Mouse (Mus musculus): Measurements from ENCODE around the gene Leng8.

Leng8 gene

DNA sequence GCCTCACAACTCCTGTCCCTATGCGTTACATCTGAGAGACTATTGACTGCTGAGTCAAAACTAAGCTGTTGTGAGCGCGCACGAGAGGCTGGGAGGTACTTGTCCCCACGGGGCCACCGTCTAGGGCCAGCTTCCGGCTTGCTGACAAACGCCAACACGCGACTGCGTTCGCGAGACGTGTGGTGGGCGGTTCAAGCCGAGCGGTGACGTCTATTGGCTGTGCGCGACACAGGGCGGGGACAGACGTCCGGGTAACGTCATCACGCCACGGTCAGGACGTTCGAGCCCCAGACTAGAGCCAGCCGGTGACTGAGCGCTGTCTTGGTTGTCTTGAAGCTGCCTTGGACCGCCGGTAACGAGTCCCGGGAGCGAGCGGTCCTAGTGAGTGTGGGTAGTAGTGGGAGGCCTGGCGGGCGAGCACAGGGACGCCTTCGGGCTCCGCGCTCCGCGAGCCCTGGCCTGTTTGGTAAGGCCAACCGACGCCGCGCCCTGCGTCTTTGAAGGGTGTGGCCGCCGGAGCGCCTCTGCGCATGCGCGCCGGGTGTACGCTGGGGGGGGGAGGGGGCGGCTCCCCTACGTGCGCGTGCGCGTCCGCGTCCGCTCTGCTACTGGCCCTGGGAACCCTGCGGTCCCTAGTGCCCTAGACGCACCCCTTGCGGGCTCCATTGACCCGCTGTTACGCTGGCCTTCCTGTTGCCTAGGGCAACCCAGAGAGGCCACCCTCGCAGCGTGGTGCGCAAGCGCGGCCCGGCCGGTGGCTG, at the start of gene Leng8:
Leng8 (plus strand) TSS at position 269 of the 761 bp plus-strand sequence.
- peak; percentile 98 for DNase-seq (ENCODE audit: extremely low spot score)

- DNase-seq (ENCODE audit: extremely low spot score) = no peak
Measured at GRCm38 (mm10) chr7:4087238-4087895, 49.5 kb upstream of the Leng8 start.

- DNase-seq (ENCODE audit: extremely low spot score) = no peak
Measured at GRCm38 (mm10) chr7:4087896-4088480, 48.9 kb upstream of the Leng8 start.

DNA sequence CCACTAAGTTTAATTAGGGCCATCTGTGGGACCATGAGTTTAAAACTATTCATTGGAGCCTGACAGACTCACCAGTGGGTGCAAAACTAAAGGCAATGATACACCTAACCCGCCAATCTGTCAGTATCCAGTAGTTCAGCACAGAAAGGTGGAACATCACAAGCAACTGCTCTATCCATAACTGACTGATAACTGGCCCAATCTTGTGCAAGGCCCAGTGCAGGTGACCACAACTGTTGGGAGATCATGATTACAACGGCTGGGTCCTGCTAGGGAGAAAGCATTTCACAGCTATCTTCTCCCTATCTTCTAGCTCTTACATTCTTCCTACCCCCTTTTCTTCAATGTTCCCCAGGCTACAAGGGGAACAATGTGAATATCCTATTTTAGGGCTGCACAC, 48.2 kb upstream of the Leng8 start:
- no peak for DNase-seq (ENCODE audit: extremely low spot score)

DNA sequence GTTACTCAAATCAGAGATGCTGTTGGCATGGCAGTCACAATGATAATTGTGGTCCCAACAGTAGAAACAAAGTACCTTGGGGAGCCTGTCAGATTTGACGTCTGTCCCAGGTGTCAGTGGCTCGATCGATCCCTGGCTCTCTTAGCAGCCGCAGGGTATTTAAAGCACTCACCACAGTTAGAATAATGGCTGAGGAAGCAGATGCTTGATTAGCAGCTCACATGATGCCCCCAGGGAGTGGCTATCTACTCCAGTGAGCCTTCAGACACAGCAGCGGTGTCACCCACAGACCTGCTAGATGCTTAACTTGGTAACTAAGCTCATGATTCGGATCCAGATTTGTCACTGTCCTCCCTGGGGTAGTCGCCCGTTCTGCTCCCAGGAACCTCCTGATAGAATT, 45.7 kb upstream of the Leng8 start:
- DNase-seq (ENCODE audit: extremely low spot score) = peak; percentile 1

DNA sequence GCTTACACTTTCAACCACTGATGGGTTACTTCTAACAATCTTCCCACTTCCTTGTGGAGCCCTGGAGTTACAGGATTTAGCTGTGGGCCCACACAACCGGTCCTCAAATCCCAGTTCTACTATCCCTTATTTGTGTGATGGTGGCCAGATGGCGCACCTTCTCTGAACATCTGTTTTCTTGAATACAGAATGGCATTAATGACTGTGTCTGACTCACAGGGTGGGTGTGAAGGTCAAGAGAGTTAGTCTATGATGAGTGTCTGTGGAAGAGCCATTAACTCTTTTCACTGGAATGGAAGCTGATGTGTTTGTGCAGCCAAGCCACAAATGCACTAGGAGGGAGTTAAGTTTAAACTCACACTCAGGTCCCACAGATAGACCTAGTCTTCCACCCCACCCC, 38.5 kb upstream of the Leng8 start:
- DNase-seq (ENCODE audit: extremely low spot score) = no peak

GRCm38 (mm10) chr7:4098832-4099231, 38.0 kb upstream of the Leng8 start:
- no peak for DNase-seq (ENCODE audit: extremely low spot score)

- no peak for DNase-seq (ENCODE audit: extremely low spot score)
Measured at GRCm38 (mm10) chr7:4101144-4101543, 35.7 kb upstream of the Leng8 start.

- DNase-seq (ENCODE audit: extremely low spot score) = peak; percentile 51
Measured at GRCm38 (mm10) chr7:4103411-4103810, 33.4 kb upstream of the Leng8 start.

GRCm38 (mm10) chr7:4111766-4112165, 25.1 kb upstream of the Leng8 start:
- DNase-seq (ENCODE audit: extremely low spot score) = no peak

- no peak for DNase-seq (ENCODE audit: extremely low spot score)
Measured at GRCm38 (mm10) chr7:4117050-4117814, 19.6 kb upstream of the Leng8 start.

GRCm38 (mm10) chr7:4119344-4119902, 17.4 kb upstream of the Leng8 start, which contains the start of gene Ttyh1:
Gene Ttyh1, plus strand, starts transcription at chr7:4119408.
- peak; percentile 61 for DNase-seq (ENCODE audit: extremely low spot score)

DNA sequence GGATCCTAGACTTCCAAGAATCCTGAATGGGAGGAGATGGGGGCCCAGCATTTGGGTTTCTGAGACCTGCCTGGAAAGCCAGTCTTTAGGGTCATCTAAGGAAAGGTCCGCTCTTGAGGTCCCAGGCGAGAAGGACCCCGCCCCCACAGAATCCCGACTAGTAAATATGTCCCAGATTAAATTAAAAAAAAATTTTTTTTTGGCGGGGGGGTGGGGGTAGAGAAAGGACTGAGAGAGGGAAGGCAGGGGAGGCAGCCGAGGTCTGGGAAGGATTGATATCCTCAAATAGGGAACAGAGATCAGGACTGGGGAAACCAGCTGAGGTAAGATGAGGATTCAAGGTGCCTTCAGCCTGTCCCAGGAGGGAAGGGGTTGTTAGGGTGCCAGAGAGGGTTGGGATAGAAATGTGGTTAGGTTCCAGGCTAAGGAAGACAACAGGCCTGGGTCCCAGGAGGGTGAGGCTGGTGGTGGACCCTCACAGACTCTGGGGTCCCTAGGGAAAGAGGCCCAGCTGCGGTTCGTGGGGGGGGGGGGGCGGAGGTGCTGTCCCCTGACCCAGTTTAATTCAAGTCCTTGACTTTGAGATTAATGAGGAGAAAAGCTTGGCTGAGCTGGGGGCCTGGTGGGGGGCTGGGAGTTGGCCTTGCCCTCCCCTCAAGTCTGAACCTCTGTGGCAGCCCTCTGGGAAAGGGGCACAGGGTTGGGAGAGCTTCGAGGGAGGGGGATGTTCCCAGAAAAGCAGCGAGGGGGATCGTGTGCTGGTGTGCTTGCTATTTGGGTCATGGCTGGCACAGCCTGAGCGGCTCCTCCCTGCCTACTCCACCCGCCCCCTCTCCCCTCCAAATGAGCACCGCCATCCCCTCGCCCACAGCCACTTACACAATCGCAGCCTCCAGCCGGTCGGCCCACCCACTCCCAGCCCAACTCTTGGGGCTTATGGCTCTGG, 16.6 kb upstream of the Leng8 start:
- no peak for DNase-seq (ENCODE audit: extremely low spot score)

DNA sequence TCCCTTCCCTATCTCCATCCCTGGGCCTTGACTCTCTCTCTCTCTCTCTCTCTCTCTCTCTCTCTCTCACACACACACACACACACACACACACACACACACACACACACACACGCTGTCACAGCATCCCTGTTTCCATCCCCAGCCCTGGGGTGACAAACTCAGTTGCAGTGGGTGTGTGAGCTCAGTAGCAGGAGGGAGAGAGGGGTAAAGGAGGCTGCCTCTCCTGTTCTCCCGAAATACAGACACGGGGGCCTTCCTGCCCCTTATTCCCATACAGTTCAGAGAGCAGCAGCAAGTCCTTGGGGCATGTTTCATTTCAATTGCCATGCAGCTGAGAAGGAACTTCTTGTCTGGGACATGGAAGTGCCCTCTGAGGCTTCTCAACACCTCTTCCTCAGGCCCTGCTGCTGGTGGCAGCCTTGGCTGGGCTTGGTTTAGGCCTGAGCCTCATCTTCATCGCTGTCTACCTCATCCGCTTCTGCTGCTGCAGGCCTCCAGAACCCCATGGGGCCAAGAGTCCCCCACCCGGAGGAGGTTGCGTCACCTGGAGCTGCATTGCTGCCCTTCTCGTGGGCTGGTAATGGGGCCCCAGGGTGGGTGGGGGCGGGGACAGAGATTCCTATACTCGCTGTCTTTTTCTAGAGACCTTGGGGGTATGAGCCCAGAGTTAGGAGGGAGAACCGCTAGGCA, 14.6 kb upstream of the Leng8 start:
- DNase-seq (ENCODE audit: extremely low spot score) = no peak

DNA sequence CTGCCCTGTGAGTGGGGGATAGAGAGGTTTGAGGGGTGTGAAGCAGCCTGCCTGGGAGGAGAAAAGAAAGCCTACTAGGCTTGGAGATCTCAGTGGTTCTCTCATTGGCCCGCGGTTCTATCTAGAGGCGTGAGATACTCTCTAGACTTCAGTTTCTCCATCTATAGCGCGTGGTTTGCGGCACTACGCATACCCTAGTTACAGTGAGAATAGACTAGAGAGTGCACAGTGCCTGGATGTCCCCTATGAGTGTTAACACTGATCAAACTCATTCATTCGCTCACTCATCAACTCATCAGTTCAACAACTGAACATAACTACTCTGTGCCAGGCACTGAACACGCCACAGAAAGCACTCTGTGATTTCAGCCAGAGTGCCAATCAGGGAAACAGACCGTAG, 14.1 kb upstream of the Leng8 start:
- DNase-seq (ENCODE audit: extremely low spot score) = no peak

GRCm38 (mm10) chr7:4123732-4124131, 13.1 kb upstream of the Leng8 start:
- no peak for DNase-seq (ENCODE audit: extremely low spot score)

DNA sequence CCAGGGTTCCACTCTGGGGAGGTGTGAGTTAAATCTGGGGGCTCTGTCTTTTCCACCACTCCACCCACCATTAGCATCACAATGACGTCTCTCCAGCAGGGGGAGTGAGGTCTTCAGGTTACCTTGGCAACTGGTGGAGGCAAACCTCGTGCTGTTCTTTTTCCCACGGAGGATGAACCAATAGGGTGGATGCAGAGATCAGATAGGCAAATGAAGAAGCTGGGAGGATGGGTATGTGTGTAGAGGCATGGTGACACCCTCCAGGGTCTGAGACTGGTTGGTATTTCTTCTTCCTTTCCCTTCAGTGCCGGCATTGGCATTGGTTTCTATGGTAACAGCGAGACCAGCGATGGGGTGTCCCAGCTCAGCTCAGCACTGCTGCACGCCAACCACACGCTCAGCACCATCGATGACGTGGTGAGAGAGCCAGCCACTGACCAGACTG, 12.5 kb upstream of the Leng8 start:
- DNase-seq (ENCODE audit: extremely low spot score) = peak; percentile 76

DNA sequence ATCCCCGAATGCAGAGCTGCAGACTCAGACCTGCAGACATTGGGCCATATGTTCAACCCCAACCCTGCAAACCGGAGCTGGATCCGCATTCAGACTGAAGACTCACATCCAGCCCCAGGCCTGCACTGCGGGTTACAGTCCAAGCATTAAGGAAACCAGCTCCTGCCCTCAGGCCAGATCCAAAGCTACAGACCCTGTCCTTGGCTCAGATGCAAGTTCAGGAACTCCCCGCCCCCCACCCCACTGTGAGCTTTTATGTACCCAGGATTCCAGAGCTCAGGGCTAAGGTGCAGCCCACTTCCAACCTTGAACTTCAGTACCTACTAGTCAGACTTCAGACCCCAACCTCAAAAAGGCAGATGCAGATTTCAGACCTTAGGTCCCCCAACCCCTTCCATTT, 12.0 kb upstream of the Leng8 start:
- DNase-seq (ENCODE audit: extremely low spot score) = no peak

- no peak for DNase-seq (ENCODE audit: extremely low spot score)
Measured at GRCm38 (mm10) chr7:4125306-4125705, 11.5 kb upstream of the Leng8 start.
